Mouse (Mus musculus): ENCODE results near the gene Taf1.

The Taf1 gene

GRCm38 (mm10) chrX:101532347-101533221 is at the start of gene Taf1:
Gene Taf1 (plus strand): TSS chrX:101532734.
- DNase-seq (ENCODE audit: low spot score in 2 of 2) = peak; percentile 95 to 96

DNA sequence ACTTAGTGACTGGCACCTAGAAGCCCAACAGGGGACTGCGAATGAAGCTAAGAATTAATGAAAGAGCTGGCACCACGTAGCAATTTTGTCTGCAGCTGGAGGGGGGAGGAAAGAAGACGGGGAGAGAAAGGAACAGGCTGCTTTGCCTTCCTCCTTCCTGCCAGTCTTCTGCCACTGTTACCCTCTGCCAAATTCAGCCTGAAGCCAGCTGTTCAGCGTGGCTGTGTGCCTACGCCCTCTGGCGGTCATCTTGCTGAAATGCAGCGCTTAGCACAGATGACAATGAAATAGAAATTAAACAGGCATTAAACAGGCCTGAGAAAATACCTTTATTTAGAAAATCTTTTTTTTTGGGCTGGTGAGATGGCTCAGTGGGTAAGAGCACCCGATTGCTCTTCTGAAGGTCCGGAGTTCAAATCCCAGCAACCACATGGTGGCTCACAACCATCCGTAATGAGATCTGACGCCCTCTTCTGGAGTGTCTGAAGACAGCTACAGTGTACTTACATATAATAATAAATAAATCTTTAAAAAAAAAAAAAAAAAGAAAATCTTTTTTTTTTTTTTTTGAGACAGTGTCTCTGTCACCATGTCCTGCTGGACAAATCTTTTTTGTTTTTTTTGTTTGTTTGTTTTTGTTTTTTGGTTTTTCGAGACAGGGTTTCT is 45.9 kb upstream of the Taf1 start:
- peak; percentile 14 to 18 for DNase-seq (ENCODE audit: low spot score in 2 of 2)

GRCm38 (mm10) chrX:101504636-101505035 is 27.9 kb upstream of the Taf1 start:
- DNase-seq (ENCODE audit: low spot score in 2 of 2) = no peak

GRCm38 (mm10) chrX:101515710-101516109 is 16.8 kb upstream of the Taf1 start:
- DNase-seq (ENCODE audit: low spot score in 2 of 2) = peak; percentile 3 to 5

DNA sequence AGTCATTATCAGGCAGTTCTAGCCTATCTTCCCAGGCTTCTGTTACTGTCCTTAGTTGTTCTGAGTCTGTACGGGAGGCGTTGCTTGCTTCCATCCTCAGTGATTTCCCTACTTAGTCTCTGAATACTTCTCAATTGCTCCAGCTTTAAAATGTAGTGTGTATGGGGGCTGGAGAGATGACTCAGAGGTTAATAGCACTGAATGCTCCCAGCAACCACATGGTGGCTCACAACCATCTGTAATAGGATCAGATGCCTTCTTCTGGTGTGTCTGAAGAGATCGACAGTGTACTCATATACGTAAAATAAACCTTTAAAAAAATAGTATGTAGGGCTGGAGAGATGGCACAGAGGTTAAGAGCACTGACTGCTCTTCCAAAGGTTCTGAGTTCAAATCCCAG is 14.5 kb upstream of the Taf1 start:
- DNase-seq (ENCODE audit: low spot score in 2 of 2) = peak in 1 of 2 experiments; percentile 1

GRCm38 (mm10) chrX:101522027-101522426 is 10.5 kb upstream of the Taf1 start:
- no peak for DNase-seq (ENCODE audit: low spot score in 2 of 2)

- DNase-seq (ENCODE audit: low spot score in 2 of 2) = no peak
Observed at GRCm38 (mm10) chrX:101527356-101527755, 5.2 kb upstream of the Taf1 start.

GRCm38 (mm10) chrX:101585455-101585854 is 52.9 kb downstream of the Taf1 start:
- DNase-seq (ENCODE audit: low spot score in 2 of 2) = no peak

GRCm38 (mm10) chrX:101616183-101616582 is 83.6 kb downstream of the Taf1 start:
- DNase-seq (ENCODE audit: low spot score in 2 of 2) = no peak

GRCm38 (mm10) chrX:101617889-101618288 is 85.4 kb downstream of the Taf1 start:
- DNase-seq (ENCODE audit: low spot score in 2 of 2) = no peak

- DNase-seq (ENCODE audit: low spot score in 2 of 2) = peak in 1 of 2 experiments; percentile 22
Observed at GRCm38 (mm10) chrX:101620317-101620716, 87.8 kb downstream of the Taf1 start.

- DNase-seq (ENCODE audit: low spot score in 2 of 2) = no peak
Observed at GRCm38 (mm10) chrX:101622539-101622938, 90.0 kb downstream of the Taf1 start.

- DNase-seq (ENCODE audit: low spot score in 2 of 2) = no peak
Observed at GRCm38 (mm10) chrX:101636821-101637525, 104.4 kb downstream of the Taf1 start.

DNA sequence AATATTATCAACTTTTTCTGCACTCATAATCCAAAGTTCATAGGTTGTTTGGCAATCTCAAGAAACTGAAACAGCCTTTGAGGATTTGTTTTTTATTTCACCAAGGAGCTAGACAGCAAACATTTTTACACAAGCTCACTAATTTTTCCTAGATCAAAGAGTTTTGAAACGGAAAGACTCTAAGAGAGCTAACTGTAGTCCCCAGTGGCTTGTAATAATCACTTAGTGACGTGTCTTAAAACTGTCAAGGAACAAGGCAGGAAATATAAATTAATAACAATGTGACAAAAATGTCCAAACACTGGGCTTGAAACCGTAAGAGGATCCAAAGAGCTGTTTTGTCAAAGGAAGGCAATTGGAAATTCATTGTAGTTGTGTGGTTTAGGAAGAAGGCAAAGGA is 106.3 kb downstream of the Taf1 start:
- no peak for DNase-seq (ENCODE audit: low spot score in 2 of 2)

GRCm38 (mm10) chrX:101639306-101639705 is 106.8 kb downstream of the Taf1 start:
- no peak for DNase-seq (ENCODE audit: low spot score in 2 of 2)

GRCm38 (mm10) chrX:101639741-101640166 is 107.2 kb downstream of the Taf1 start, which contains the start of gene Ogt:
Gene Ogt (plus strand): TSS chrX:101640060.
- DNase-seq (ENCODE audit: low spot score in 2 of 2) = peak; percentile 92 to 93

GRCm38 (mm10) chrX:101640194-101641160 is 107.9 kb downstream of the Taf1 start:
- DNase-seq (ENCODE audit: low spot score in 2 of 2) = peak; percentile 19 to 28

GRCm38 (mm10) chrX:101641161-101641530 is 108.6 kb downstream of the Taf1 start:
- no peak for DNase-seq (ENCODE audit: low spot score in 2 of 2)

DNA sequence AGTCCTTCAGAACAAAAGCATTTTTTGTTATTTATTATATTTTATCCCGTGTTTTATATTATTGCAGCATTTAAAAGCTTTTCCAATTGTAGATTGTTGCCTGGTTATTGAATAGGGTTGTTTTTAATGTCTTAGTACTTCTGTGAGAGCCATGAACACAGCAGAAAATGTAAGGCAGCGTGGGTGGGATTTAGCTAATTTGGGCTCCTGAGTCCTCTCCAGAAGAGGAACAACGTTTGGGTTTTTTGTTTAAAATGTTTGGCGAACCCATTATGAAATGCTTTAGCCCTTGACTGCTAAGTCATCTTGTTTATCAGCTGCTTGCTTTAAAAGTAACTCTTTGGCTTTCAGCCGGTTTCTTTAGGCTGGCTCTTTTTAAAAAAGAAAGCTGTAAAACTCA is 109.6 kb downstream of the Taf1 start:
- peak in 1 of 2 experiments; percentile 14 for DNase-seq (ENCODE audit: low spot score in 2 of 2)

- DNase-seq (ENCODE audit: low spot score in 2 of 2) = no peak
Observed at GRCm38 (mm10) chrX:101645286-101645685, 112.8 kb downstream of the Taf1 start.

- DNase-seq (ENCODE audit: low spot score in 2 of 2) = no peak
Observed at GRCm38 (mm10) chrX:101646621-101647020, 114.1 kb downstream of the Taf1 start.
